Mouse (Mus musculus): ENCODE measurements around the gene Zfp993. TPM values are rescaled to one million over a fixed set of nuclear protein-coding genes. Genes with fewer than 3 reads are reported as not detected.
"Not testable (repeated sequence)": the region's sequence is repeated elsewhere in the genome, so short reads cannot be mapped to it uniquely, and the experiment has no call there.

Zfp993 gene
- polyA plus RNA-seq (2012; ENCODE audit: insufficient read depth, insufficient read length, low replicate concordance, missing spikeins), result not detected in 2 replicates

GRCm38 (mm10) chr4:146610774-146611400 is at the start of gene Zfp993:
Gene Zfp993 (plus strand): TSS chr4:146610961.
- not testable (repeated sequence) for H3K4me1 ChIP-seq (ENCODE audit: control insufficient read depth, insufficient read depth, low read length); H3K4me3 ChIP-seq (ENCODE audit: insufficient read depth, low read depth, low read length); H3K27ac ChIP-seq (ENCODE audit: insufficient read depth, low read depth, low read length)
- WGBS, result no CpG with 5 or more reads among the region's 14 CpGs

- H3K27ac ChIP-seq (ENCODE audit: insufficient read depth, low read depth, low read length); H3K4me1 ChIP-seq (ENCODE audit: control insufficient read depth, insufficient read depth, low read length); H3K4me3 ChIP-seq (ENCODE audit: insufficient read depth, low read depth, low read length): not testable (repeated sequence)
- 2% methylated on average over 17 of the region's 111 CpGs for WGBS
Measured at GRCm38 (mm10) chr4:146579905-146580873, 30.6 kb upstream of the Zfp993 start.

- WGBS, result 9% methylated on average over 22 of the region's 53 CpGs
- H3K4me1 ChIP-seq (ENCODE audit: control insufficient read depth, insufficient read depth, low read length); H3K27ac ChIP-seq (ENCODE audit: insufficient read depth, low read depth, low read length); H3K4me3 ChIP-seq (ENCODE audit: insufficient read depth, low read depth, low read length): not testable (repeated sequence)
Measured at GRCm38 (mm10) chr4:146603578-146604399, 7.0 kb upstream of the Zfp993 start.

- not testable (repeated sequence) for H3K4me3 ChIP-seq (ENCODE audit: insufficient read depth, low read depth, low read length)
- WGBS, result no CpG with 5 or more reads among the region's 4 CpGs
Measured at GRCm38 (mm10) chr4:146644367-146644766, 33.6 kb downstream of the Zfp993 start.

GRCm38 (mm10) chr4:146649641-146650040 is 38.9 kb downstream of the Zfp993 start:
- WGBS, result no CpG with 5 or more reads among the region's 2 CpGs
- not testable (repeated sequence) for H3K27ac ChIP-seq (ENCODE audit: insufficient read depth, low read depth, low read length); H3K4me1 ChIP-seq (ENCODE audit: control insufficient read depth, insufficient read depth, low read length); H3K4me3 ChIP-seq (ENCODE audit: insufficient read depth, low read depth, low read length)

More at GRCm38 (mm10) chr4:146644367-146644766, 33.6 kb downstream of the Zfp993 start:
- not testable (repeated sequence) for H3K4me1 ChIP-seq (ENCODE audit: control insufficient read depth, insufficient read depth, low read length); H3K27ac ChIP-seq (ENCODE audit: insufficient read depth, low read depth, low read length)

- H3K4me3 ChIP-seq (ENCODE audit: insufficient read depth, low read depth, low read length); H3K4me1 ChIP-seq (ENCODE audit: control insufficient read depth, insufficient read depth, low read length); H3K27ac ChIP-seq (ENCODE audit: insufficient read depth, low read depth, low read length): not testable (repeated sequence)
- WGBS, result 64% methylated on average over 2 of the region's 4 CpGs
Measured at GRCm38 (mm10) chr4:146650115-146650514, 39.4 kb downstream of the Zfp993 start.

GRCm38 (mm10) chr4:146650639-146651038 is 39.9 kb downstream of the Zfp993 start:
- not testable (repeated sequence) for H3K27ac ChIP-seq (ENCODE audit: insufficient read depth, low read depth, low read length); H3K4me3 ChIP-seq (ENCODE audit: insufficient read depth, low read depth, low read length); H3K4me1 ChIP-seq (ENCODE audit: control insufficient read depth, insufficient read depth, low read length)
- 82% methylated on average over 2 of the region's 5 CpGs for WGBS

Other genes starting within 250 kb of the Zfp993 start
- gene Zfp992, start 161.9 kb upstream of the Zfp993 start, polyA plus RNA-seq (2012; ENCODE audit: insufficient read depth, insufficient read length, low replicate concordance, missing spikeins), result not detected in 2 replicates
- not detected in 2 replicates for gene Zfp981, start 108.9 kb upstream of the Zfp993 start, polyA plus RNA-seq (2012; ENCODE audit: insufficient read depth, insufficient read length, low replicate concordance, missing spikeins)

All from olfactory bulb, adult 2 months (tissue).